Mouse (Mus musculus): ENCODE data around the gene Fbxo47. TPM values are rescaled to one million over a fixed set of nuclear protein-coding genes. Genes with fewer than 3 reads are reported as not detected.
A peak's percentile ranks its signal among the peaks of the same experiment; 100 is the strongest.
"Not testable (repeated sequence)": the region's sequence is repeated elsewhere in the genome, so short reads cannot be mapped to it uniquely, and the experiment has no call there.

The Fbxo47 gene
- total RNA-seq, 2 experiments from 2014 or later = 0.63 to 1.6 TPM

DNA sequence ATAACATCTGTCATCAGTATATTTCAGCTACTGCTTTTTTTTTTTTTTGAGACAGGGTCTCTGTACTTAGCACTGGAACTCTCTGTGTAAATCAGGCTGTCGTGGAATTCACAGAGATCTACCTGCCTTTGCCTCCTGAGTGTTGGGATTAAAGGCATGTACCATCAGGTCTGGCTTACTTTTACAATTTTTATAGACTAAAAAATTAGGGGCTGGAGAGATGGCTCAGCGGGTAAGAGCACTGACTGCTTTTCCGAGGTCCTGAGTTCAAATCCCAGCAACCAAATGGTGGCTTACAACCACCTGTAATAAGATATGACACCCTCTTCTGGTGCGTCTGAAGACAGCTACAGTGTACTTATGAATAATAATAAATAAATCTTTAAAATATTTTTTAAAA is 3.6 kb downstream of the Fbxo47 start:
- no peak for DNase-seq

DNA sequence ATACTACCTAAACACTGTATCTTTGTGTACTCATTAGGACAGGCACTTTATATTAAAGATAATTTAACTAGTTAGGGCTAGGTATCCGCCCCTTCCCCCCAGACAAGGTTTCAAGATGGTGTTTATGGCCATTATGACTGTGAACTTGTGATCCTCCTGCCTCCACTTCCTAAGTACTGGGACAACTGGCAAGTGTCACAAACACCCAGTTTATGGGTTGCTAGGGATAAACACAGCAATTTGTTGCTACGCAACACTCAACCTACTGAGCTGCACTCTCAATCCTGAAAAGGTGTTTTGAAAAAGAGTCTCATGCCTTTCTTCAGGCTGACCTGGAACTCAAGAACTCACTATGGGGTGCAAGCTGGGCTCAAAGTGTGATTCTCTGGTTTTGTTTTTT is 6.6 kb downstream of the Fbxo47 start:
- no peak for DNase-seq

DNA sequence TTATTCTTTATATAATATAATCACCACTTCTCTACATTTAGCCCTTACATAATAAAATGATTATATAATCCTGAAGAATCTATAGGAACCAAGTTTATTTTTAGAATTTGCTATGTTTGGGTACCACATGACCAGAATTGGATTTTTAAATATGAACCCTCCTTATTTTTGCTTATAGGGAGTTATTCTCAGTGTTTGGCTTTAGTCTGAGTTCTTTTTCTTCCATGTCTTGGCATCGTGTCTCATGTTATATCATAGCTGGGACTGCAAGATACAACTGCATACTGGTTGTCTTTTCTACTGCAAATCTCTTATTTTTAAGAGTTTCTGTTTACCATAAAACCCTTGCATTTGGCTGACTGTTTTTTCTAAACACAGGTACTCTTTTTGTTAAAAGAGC is 9.6 kb downstream of the Fbxo47 start:
- no peak for DNase-seq

DNA sequence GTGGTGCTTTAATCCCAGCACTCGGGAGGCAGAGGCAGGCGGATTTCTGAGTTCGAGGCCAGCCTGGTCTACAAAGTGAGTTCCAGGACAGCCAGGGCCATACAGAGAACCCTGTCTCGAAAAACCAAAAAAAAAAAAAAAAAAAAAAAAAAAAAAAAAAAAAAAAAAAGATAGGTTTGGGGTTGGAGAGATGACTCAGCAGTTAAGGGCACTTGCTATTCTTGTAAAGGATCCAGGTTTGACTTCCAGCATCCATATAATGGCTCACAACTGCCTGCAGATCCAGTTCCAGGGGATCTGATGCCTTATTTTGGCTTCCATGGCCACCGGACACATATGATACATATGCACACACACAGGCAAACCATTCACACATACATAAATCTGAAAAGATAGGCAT is 11.6 kb downstream of the Fbxo47 start:
- DNase-seq = not testable (repeated sequence)

DNA sequence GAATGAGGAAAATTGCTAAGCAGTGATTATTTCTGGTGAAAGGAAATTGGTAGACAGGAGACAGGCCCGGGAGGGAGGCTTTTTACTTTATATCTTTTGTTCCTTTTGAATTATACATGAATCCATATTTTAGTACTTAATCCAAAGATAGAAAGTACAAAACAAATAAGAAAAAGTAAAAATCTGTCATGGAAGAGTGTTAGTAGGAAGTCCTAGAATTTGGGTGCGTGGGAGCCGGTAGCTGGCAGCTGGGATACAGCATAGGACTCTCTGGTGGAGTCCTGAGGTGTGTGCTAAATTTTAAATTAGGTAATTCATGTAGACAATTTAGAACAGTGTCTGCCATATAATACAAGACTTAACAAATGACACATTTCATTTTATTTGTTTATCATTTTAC is 16.4 kb downstream of the Fbxo47 start:
- no peak for DNase-seq

DNA sequence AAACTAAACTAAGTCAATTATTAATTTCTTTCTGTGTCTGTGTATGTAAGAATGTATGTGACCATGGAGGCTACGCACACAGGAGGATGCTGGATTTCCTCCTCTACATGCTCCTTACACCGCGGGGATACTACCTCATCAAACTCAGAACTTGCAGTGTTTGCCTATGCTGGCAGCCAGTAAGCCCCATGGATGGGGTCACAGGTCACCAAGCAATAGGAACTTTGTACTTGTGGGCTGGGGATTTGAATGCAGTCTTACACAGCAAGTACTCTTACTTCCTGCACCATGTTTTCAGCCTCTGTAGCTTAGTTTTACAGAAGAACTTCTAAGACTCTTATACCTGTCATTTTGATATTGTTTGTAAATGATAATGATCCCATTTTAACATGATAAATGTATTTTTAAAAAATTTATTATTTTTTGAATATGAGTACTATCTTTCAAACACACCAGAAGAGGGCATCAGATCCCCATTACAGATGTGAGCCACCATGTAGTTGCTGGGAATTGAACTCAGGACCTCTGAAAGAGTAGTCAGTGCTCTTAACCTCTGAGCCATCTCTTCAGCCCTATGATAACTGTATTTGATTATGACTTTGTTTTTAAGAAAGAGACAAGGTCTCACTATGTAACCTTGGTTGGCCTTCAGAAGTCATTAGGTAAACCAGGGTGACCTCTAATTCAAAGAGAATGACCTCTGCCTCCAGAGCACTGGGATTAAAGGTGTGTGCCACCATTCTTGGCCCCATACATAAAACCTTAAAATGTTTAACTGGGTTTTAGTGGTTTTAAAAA is 17.7 kb downstream of the Fbxo47 start:
- no peak for DNase-seq

DNA sequence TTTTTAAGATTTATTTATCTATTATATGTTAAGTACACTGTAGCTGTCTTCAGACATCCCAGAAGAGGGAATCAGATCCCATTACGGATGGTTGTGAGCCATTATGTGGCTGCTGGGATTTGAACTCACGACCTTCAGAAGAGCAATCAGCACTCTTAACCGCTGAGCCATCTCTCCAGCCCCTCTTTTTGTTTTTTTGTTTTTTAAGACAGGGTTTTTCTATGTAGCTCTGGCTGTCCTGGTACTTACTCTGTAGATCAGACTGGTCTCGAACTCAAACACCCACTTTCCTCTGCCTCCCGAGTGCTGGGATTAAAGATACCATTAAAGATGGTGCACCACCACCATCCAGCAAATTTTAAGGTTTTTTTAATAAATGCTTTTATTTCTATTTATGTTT is 18.5 kb downstream of the Fbxo47 start:
- no peak for DNase-seq

DNA sequence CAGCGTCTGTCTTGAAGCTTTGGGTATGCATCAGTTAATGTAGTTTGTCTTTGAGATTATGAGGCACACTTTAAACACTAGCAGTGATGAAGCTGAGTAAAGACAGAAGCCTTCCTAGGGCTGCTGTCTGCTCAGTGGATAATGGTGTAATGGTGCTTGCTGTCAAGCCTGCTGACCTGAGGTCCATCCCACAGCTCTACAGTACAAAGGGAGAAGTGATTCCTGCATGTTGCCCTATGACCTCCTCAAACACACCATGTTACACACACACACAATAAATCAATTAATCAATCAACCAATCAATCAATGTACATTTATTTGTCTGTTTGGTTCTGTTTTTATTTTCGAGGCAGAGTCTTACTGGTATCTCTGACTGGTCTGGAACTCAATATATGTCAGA is 21.8 kb downstream of the Fbxo47 start:
- no peak for DNase-seq

DNA sequence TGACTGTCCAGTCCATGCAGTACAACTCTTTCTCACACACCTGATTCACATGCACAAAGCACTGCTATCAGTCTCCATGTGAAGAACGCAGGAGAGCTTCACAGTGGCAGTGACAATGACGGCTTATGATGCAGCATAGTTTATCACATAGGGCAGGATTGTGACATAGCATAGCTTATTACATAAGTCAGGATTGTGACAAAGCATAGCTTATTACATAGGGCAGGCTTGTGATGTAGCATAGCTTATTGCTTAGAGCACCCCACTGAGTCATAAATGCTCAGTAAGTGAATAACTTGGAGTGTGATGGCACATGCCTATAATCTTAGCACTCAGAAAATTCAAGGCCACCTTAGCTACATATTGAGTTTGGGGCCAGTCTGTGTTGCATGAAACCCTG is 28.5 kb downstream of the Fbxo47 start:
- DNase-seq = no peak

DNA sequence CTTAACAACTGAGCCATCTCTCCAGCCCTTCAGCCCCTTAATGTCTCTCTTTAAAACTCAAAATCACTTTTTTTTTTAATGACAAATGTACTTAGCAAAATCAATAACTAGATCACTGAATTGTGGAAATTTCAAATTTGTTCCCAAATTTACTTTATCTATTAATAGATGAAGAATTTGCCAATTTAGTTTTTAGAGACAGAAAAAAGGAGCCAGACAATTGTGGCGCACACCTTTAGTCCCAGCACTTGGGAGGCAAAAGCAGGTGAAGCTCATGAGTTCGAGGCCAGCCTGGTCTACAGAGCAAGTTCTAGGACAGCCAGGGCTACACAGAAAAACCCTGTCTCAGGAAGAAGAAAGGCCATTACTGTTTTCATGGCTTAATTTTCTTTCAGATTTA is 32.4 kb downstream of the Fbxo47 start:
- DNase-seq = no peak

DNA sequence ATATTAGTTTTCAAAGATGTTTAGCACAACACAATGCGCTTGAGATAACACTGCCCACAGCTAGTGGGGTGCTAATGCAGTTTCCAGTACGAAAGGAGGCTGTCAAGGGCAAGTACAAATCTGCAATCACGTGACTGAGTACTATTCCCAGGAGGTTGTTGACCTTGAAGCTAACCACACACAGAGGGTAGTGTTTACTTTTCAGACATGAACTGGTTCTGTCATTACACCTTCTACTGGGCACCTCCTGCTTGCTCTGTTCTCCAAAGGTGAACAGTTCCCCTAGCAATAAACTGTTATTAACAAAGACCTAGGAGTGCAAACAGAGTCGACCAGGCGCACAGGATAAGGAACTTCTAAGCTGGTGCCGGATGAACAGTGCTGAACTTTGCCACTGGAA is 33.6 kb downstream of the Fbxo47 start:
- peak in 1 of 2 experiments; percentile 26 for DNase-seq

DNA sequence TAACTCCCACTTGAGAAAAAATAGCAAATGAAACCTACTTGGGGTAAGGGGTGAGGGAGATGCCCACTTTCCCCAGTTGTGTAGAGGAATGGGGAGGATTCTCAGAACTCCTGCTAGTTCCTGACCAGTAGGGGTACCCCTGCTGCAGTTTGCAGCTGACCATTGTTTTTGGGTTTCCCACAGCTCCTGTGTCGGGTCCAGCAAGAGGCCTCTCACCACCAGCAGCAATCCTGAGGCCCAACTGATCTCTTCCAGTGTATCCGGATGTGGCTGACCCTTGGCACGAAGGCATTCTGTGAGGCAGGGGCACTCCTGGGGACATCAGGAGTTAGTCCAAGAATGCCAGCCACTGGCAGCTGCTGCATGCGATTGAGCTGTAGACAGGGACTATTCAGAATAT is 42.0 kb downstream of the Fbxo47 start:
- DNase-seq = no peak

DNA sequence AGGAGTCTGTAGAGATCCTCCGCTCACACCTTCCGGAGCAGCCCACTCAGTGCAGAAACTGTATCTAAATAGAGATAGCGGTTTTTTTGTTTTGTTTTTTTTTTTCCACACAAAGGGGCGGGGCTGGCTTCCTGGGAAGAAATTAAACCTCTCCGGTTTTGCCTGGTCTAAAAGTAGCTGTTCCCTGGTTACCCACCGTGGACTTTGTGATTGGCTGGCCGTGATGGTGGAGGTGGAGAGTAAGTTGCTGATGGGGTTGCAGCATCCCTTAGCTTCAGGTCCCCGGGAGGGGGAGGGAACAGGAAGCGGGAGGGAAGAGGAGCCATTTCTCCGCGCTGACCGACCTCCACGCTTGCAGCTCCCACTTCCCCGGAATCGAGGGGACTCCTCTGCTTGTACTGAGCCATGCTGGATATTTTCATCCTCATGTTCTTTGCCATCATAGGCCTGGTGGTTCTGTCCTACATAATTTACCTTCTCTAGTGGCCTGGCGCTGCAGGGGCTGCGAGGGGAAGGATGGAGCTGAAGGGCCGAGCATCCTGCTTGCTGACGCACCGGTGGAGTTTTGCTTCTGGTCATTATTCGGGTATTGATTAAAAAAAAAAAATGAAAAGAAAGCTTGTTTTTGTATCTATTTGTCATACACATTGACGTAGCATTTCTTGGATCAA is 42.8 kb downstream of the Fbxo47 start:
- peak; percentile 72 to 84 for DNase-seq

DNA sequence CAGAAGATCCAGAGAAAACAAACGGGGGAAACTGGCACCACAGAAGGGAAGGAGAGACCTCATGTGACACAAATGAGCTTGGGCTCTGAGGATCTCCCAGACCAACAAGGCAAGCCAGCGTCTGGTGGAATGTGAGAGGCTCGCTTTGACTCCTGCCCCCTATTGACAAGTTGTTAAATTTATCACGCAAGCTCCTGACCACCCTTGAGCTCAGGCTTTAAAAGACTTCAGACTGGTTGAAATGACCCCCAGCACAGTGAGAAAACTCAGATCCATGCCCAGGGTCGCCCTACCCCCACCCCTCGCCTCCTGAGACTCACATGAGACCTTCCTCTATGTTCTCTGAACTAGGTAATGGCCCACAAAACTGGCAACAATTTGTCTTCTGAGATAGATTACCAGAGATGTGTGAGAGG is 43.4 kb downstream of the Fbxo47 start, which contains the start of gene B230217C12Rik:
Gene B230217C12Rik (plus strand): TSS at position 242 of the 416 bp plus-strand sequence.
- DNase-seq = peak in 1 of 2 experiments; percentile 18

DNA sequence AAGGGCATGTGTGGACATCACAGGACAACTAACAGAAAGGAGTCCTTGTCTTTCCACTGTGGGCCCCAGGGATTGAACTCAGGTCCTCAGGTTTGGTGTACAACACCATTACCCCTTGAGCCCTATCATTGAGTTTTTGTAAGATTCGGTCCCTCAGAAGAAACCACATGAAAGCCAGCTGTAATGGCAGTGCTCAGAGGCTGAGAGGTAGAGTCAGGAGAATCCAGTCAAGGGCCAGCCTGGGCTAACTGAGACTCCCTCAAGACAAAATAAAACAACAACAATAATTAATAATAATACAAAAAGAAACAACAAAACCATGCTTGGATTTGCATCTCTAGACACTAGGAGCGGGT is 43.8 kb downstream of the Fbxo47 start:
- no peak for DNase-seq

DNA sequence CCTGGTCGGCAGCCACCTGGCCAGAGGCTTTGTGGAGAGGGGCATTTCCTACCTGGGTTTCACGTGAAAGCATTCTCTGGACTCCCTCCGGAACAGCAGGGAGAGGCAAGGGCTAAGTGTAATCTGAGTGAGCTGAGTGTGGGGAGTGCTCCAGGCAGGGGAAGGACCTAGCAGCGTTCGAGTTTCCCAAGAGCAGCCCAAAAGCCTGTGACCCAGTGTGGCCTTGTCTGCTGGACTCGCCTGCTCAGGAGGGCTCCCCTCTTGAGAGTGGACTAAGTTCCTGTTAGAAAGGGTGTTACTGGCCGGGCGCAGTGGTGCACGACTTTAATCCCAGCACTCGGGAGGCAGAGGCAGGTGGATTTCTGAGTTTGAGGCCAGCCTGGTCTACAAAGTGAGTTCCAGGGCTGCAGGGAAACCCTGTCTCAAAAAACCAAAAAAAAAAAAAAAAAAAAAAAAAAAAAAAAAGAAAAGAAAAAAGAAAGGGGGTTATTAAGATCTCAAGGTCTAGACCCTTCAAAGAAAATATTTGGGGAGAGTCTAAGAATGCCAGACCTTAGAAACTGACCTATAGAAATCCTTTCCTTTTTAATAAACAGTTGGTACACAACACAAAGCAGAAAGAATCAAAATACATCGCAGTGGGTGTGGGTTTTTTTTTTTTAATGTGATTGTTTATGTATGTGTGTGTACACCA is 44.4 kb downstream of the Fbxo47 start:
- no peak for DNase-seq

DNA sequence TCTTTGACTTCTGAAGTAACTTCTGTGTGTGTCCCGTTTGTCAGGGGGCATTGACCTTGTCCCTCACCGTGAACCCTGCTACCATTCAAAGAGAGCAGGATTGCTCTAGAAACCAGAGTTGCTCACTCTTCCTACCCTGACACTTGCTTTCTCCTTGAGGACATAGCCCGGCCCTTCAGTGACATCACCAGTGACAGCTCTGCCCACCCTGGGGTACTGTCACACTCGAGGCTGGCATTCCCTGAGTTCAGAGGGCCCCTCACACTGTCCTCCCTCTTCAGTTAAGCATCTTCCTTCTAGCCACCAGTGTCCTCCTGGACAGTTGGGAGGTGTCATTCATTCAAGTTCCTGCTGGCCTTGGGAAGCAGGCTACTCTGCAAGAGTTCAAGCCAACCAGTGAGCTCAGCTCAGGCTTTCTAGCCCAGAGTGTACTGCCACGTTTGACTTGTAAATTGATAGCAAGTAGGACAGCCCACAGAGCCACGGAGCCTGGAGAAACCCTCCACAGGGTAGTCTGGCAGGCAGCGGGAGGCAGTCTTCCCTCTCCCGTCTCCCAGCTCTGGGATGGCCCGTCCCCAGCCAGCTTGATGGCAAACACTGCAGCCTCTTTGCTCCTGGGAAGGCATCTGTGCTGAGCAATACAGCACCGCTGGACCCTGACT is 45.0 kb downstream of the Fbxo47 start:
- peak; percentile 42 to 44 for DNase-seq

DNA sequence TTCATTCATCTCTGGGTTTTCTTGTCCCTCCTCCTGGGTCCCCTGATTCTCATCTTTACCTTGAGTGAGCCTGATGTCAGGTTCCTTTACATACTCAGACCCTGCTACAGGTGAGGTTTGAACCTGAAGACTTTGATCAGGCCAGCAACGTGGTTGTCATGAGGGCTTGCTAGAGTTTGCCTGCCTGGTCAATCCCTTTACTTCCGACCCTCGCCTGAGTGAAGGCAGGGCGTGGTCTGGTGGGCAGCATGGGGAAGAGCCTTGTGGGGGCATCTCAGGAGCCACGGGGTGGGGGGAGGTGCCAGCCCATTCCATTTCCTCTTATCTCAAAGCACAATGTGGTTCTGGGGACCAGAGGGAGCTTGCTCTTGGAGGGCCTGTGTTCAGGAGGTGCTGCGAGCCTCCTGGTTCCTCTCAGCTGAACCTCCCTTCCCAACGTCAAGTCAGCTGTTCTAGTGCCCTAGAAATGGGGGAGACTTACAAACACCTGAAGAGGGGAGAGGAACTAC is 46.3 kb downstream of the Fbxo47 start:
- no peak for DNase-seq

DNA sequence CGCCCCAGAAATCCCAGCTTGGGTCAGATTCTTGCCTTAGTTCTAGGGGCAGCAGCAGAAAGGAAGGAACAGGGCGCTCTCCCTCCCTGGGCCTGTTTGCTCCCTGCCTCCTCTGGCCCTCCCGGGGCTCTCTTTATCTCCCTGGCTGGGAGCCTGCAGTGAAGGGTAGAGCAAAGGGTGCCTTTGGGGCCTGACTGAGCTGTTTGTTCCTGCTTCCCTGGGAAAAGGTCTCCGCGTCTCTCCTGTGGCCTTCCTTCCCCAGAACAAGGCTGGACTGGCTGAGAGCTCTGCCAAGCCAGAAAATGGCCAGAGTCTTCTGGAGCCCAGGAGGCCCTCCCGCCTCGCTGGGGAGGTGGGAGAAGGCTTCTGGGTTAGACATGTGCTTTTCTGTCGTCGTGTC is 46.9 kb downstream of the Fbxo47 start:
- peak in 1 of 2 experiments; percentile 58 for DNase-seq

DNA sequence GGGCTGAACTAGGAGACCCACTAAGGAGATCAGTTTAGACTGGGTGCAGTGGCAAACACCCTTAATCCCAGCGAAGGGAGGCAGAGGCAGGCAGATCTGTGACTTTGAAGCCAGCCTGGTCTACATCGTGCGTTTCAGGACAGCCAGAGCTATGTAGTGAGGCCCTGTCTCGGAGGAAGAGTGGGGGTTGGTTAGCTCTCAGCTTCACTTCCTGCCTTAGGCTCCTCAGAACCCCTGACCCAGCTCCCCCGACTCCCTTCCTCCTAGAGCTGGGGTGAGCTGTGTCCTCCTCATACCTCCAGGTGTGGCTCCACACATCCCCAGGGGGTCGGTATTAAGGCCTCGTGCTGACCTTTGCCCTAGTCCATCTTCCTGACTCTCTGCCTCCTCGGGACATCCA is 47.4 kb downstream of the Fbxo47 start:
- no peak for DNase-seq

DNA sequence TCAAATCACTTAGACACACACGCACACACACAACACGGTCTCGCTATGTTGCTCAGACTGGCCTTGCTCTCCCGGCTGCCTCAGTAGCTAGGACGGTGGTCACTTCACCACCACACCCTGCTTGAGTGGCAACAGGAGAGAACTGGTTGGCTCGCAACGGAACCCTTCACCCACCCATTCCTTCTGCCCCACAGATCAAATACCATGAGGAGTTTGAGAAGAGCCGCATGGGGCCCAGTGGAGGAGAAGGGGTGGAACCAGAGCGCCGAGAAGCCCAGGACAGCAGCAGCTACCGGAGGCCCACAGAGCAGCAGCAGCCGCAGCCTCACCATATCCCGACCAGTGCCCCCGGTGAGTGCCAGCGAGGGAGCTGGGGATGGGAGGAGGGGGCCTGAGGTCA is 50.6 kb downstream of the Fbxo47 start:
- DNase-seq = no peak

DNA sequence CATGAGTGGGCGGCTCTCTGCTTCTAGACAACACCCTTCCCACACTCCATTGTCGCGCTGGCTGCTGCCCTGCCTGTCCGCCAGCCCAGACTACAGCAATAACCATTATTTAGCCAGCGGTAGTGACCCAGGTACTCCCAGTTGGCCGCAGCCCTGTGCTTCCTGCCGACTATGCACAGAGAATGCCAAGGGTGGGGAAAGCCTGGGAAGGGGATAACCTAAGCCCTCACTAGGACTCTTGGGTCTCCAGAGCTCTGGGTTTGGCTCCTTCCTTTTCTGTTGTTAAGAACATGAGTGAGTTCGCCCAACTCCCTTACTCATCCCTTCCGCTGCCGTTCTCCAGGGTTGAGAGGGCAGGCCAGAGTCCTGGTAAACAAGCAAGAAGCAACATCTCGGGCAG is 52.0 kb downstream of the Fbxo47 start:
- no peak for DNase-seq
